Mouse (Mus musculus) kidney, adult 10 weeks (tissue): Measurements from ENCODE around the gene Vps29. TPM values are rescaled to one million over a fixed set of nuclear protein-coding genes. Genes with fewer than 3 reads are reported as not detected.

Source experiments
- polyA plus RNA-seq: library from polyadenylated mRNA; stranded (reverse); fragments of 350-450 nt; fragmentation: Illumina TruSeq; extraction: RNeasy Lipid Tissue Mini Kit (QIAGEN cat#74804); gene quantifications from one replicate; pipeline ENCODE4 v1.2.3, GENCODE M21; 2014; ENCODE audit warnings: low read depth, low replicate concordance

The Vps29 gene
- polyA plus RNA-seq, result 277 TPM

GRCm38 (mm10) chr5:122353807-122354491, at the start of gene Vps29, which contains the start of gene Rad9b:
TSS of gene Vps29 (plus strand) at chr5:122354369.
TSS of gene Rad9b (minus strand) at chr5:122354233.

GRCm38 (mm10) chr5:122371591-122372191, 17.5 kb downstream of the Vps29 start, which contains the start of gene Gpn3:
TSS of gene Gpn3 (plus strand) at chr5:122371876.

GRCm38 (mm10) chr5:122372192-122372769, 18.1 kb downstream of the Vps29 start, which contains the start of gene Fam216a:
TSS of gene Fam216a (minus strand) at chr5:122372364.

GRCm38 (mm10) chr5:122391786-122392180, 37.6 kb downstream of the Vps29 start, which contains the start of gene Arpc3:
TSS of gene Arpc3 (plus strand) at chr5:122391878.

Other genes starting within 250 kb of the Vps29 start
- gene Ccdc63, start 213.5 kb upstream of the Vps29 start, polyA plus RNA-seq, result not detected
- 331 TPM for gene Ppp1cc, start 196.1 kb upstream of the Vps29 start, polyA plus RNA-seq
- 0.20 TPM for gene Hvcn1, start 147.6 kb upstream of the Vps29 start, polyA plus RNA-seq
- 1.4 TPM for gene Tctn1, start 89.9 kb upstream of the Vps29 start, polyA plus RNA-seq
- 37.2 TPM for gene Pptc7, start 70.0 kb upstream of the Vps29 start, polyA plus RNA-seq
- 6.1 TPM for gene Rad9b, start 136 bp upstream of the Vps29 start, polyA plus RNA-seq
- 21.1 TPM for gene Gpn3, start 17.5 kb downstream of the Vps29 start, polyA plus RNA-seq
- gene Fam216a, start 18.0 kb downstream of the Vps29 start, polyA plus RNA-seq, result 10.6 TPM
- gene Arpc3, start 37.5 kb downstream of the Vps29 start, polyA plus RNA-seq, result 125 TPM
- 7.4 TPM for gene Anapc7, start 67.3 kb downstream of the Vps29 start, polyA plus RNA-seq
- gene Atp2a2, start 147.9 kb downstream of the Vps29 start, polyA plus RNA-seq, result 386 TPM